Mouse (Mus musculus) embryonic facial prominence, embryonic 13.5 days (tissue): ENCODE data around the gene Dusp27. TPM values are rescaled to one million over a fixed set of nuclear protein-coding genes. Genes with fewer than 3 reads are reported as not detected.

Experiments used
- ATAC-seq: fragments of 200-750 bp; cut with Nextera tagmentation; 2 replicates; pipeline ENCODE4 v1.8.0; 2017; ENCODE audit warnings: low read depth; ENCODE audit not compliant: insufficient number of reproducible peaks, insufficient read depth, low FRiP score, low TSS enrichment
- H3K27ac ChIP-seq: fragments of 300-500 bp; sonication (generic); 2 replicates; pipeline ENCODE4 v1.5.1; 2015; ENCODE audit warnings: moderate library complexity, mild to moderate bottlenecking, inconsistent platforms
- H3K27me3 ChIP-seq: fragments of 300-500 bp; sonication (generic); 2 replicates; pipeline ENCODE4 v1.6.1; 2015; ENCODE audit warnings: mild to moderate bottlenecking, inconsistent platforms
- H3K36me3 ChIP-seq: fragments of 300-500 bp; sonication (generic); 2 replicates; pipeline ENCODE4 v1.6.1; 2015; ENCODE audit warnings: mild to moderate bottlenecking, inconsistent platforms
- H3K4me1 ChIP-seq: fragments of 300-500 bp; sonication (generic); 2 replicates; pipeline ENCODE4 v1.6.1; 2015; ENCODE audit warnings: inconsistent platforms
- H3K4me2 ChIP-seq: fragments of 300-500 bp; sonication (generic); 2 replicates; pipeline ENCODE4 v1.6.1; 2015; ENCODE audit warnings: moderate library complexity, mild to moderate bottlenecking, inconsistent platforms
- H3K4me3 ChIP-seq: fragments of 300-500 bp; sonication (generic); 2 replicates; pipeline ENCODE4 v1.5.1; 2015; ENCODE audit warnings: mild to moderate bottlenecking, inconsistent platforms
- H3K9ac ChIP-seq: fragments of 300-500 bp; sonication (generic); 2 replicates; pipeline ENCODE4 v1.6.1; 2015; ENCODE audit warnings: mild to moderate bottlenecking, inconsistent platforms
- H3K9me3 ChIP-seq: fragments of 300-500 bp; sonication (generic); 2 replicates; pipeline ENCODE4 v1.6.1; 2016; ENCODE audit warnings: inconsistent platforms
- WGBS: fragments of 180-500 bp; shearing (Covaris S2); methylation state at CpG from one replicate; pipeline ENCODE4 v1.1.7; 2015; ENCODE audit warnings: mixed read lengths; 5-methylcytosine and 5-hydroxymethylcytosine counted together
- polyA plus RNA-seq: library from polyadenylated mRNA; unstranded; fragments of >200 nt; fragmentation: Nextera tagmentation; extraction: Ambion mirVana; gene quantifications from 2 replicates; pipeline ENCODE4 v1.2.1, GENCODE M21; 2015

Gene Dusp27
- polyA plus RNA-seq, 1 experiment from 2014 or later, result 2.6 TPM

- Histone ChIP-seq H3K4me2 (no peak overlapping the region), H3K27me3 (no peaks in the 10 kb centered on the region), H3K9me3 (no peaks in the 10 kb centered on the region), H3K9ac (no peak overlapping the region), H3K4me1 (peaks cover 8% of the 10 kb centered on the region; the same call in 1 of the 2 replicates), H3K27ac (no peak overlapping the region), H3K36me3 (no peaks in the 10 kb centered on the region), H3K4me3 (no peak overlapping the region)
- 51% methylated on average over 4 of the region's 4 CpGs for WGBS
- ATAC-seq, result no peak
These were observed 38.0 kb downstream of the Dusp27 start for GRCm38 (mm10) chr1:166089739-166090138.

- 80% methylated on average over 2 of the region's 3 CpGs for WGBS
These were observed 38.4 kb downstream of the Dusp27 start for GRCm38 (mm10) chr1:166089337-166089736.

GRCm38 (mm10) chr1:166088446-166089170 is 39.1 kb downstream of the Dusp27 start:
- no peak for ATAC-seq

More at GRCm38 (mm10) chr1:166089337-166089736, 38.4 kb downstream of the Dusp27 start:
- H3K36me3 ChIP-seq, result no peaks in the 10 kb centered on the region
- H3K27me3 ChIP-seq, result no peaks in the 10 kb centered on the region
- ATAC-seq, result no peak
- H3K4me2 ChIP-seq, result no peak overlapping the region
- H3K4me1 ChIP-seq, result peaks cover 8% of the 10 kb centered on the region; the same call in 1 of the 2 replicates
- no peak overlapping the region for H3K4me3 ChIP-seq
- H3K9me3 ChIP-seq, result no peaks in the 10 kb centered on the region
- H3K27ac ChIP-seq, result no peak overlapping the region
- H3K9ac ChIP-seq, result no peak overlapping the region

GRCm38 (mm10) chr1:166077052-166077735 is 50.5 kb downstream of the Dusp27 start:
- no peaks in the 10 kb centered on the region for H3K27me3 ChIP-seq
- 76% methylated on average over 6 of the region's 6 CpGs for WGBS

More at GRCm38 (mm10) chr1:166088446-166089170, 39.1 kb downstream of the Dusp27 start:
- Histone ChIP-seq H3K36me3 (no peaks in the 10 kb centered on the region), H3K4me1 (peaks cover 8% of the 10 kb centered on the region; the same call in 1 of the 2 replicates), H3K27ac (no peak overlapping the region), H3K4me2 (no peak overlapping the region), H3K9me3 (no peaks in the 10 kb centered on the region), H3K27me3 (no peaks in the 10 kb centered on the region), H3K4me3 (no peak overlapping the region), H3K9ac (no peak overlapping the region)
- 55% methylated on average over 19 of the region's 19 CpGs for WGBS

GRCm38 (mm10) chr1:166067856-166068440 is 59.8 kb downstream of the Dusp27 start:
- H3K27me3 ChIP-seq, result no peaks in the 10 kb centered on the region
- H3K4me1 ChIP-seq, result peaks cover 5% of the 10 kb centered on the region
- WGBS, result 78% methylated on average over 2 of the region's 2 CpGs
- ATAC-seq, result no peak
- no peak overlapping the region for H3K4me2 ChIP-seq
- no peaks in the 10 kb centered on the region for H3K9me3 ChIP-seq
- no peak overlapping the region for H3K9ac ChIP-seq
- H3K4me3 ChIP-seq, result no peak overlapping the region
- no peak overlapping the region for H3K27ac ChIP-seq
- H3K36me3 ChIP-seq, result no peaks in the 10 kb centered on the region

More at GRCm38 (mm10) chr1:166077052-166077735, 50.5 kb downstream of the Dusp27 start:
- Histone ChIP-seq H3K4me1 (no peaks in the 10 kb centered on the region), H3K4me2 (no peak overlapping the region), H3K27ac (no peak overlapping the region), H3K9me3 (no peaks in the 10 kb centered on the region), H3K4me3 (no peak overlapping the region), H3K36me3 (no peaks in the 10 kb centered on the region), H3K9ac (no peak overlapping the region)
- no peak for ATAC-seq

GRCm38 (mm10) chr1:166063870-166064269 is 63.9 kb downstream of the Dusp27 start:
- WGBS, result 90% methylated on average over 3 of the region's 3 CpGs
- ATAC-seq, result no peak

GRCm38 (mm10) chr1:166061532-166061931 is 66.2 kb downstream of the Dusp27 start:
- no peak for ATAC-seq
- peaks cover 6% of the 10 kb centered on the region for H3K4me1 ChIP-seq
- H3K4me3 ChIP-seq, result no peak overlapping the region
- no peaks in the 10 kb centered on the region for H3K36me3 ChIP-seq
- no peaks in the 10 kb centered on the region for H3K27me3 ChIP-seq
- H3K4me2 ChIP-seq, result no peak overlapping the region
- WGBS, result 27% methylated on average over 3 of the region's 3 CpGs
- H3K9me3 ChIP-seq, result no peaks in the 10 kb centered on the region
- H3K27ac ChIP-seq, result no peak overlapping the region
- H3K9ac ChIP-seq, result no peak overlapping the region

More at GRCm38 (mm10) chr1:166063870-166064269, 63.9 kb downstream of the Dusp27 start:
- Histone ChIP-seq H3K27me3 (no peaks in the 10 kb centered on the region), H3K9me3 (no peaks in the 10 kb centered on the region), H3K4me3 (no peak overlapping the region), H3K36me3 (no peaks in the 10 kb centered on the region), H3K9ac (no peak overlapping the region), H3K4me1 (peaks cover 6% of the 10 kb centered on the region), H3K4me2 (no peak overlapping the region), H3K27ac (no peak overlapping the region)

GRCm38 (mm10) chr1:166060406-166060805 is 67.3 kb downstream of the Dusp27 start:
- H3K27ac ChIP-seq, result no peak overlapping the region

GRCm38 (mm10) chr1:166056098-166056756 is 71.5 kb downstream of the Dusp27 start:
- Histone ChIP-seq H3K27ac (no peak overlapping the region), H3K4me2 (no peak overlapping the region), H3K9ac (peak overlapping the region; percentile 12; the same call in 1 of the 2 replicates), H3K27me3 (peaks cover 26% of the 10 kb centered on the region), H3K4me1 (peaks cover 4% of the 10 kb centered on the region), H3K4me3 (no peak overlapping the region), H3K36me3 (no peaks in the 10 kb centered on the region), H3K9me3 (no peaks in the 10 kb centered on the region)
- WGBS, result 29% methylated on average over 9 of the region's 9 CpGs
- ATAC-seq, result no peak

More at GRCm38 (mm10) chr1:166060406-166060805, 67.3 kb downstream of the Dusp27 start:
- Histone ChIP-seq H3K4me3 (no peak overlapping the region), H3K9me3 (no peaks in the 10 kb centered on the region), H3K27me3 (peaks cover 10% of the 10 kb centered on the region), H3K4me2 (no peak overlapping the region), H3K36me3 (no peaks in the 10 kb centered on the region), H3K9ac (no peak overlapping the region), H3K4me1 (peaks cover 9% of the 10 kb centered on the region)
- 83% methylated on average over 1 of the region's 1 CpGs for WGBS
- no peak for ATAC-seq

- Histone ChIP-seq H3K27me3 (peaks cover 26% of the 10 kb centered on the region), H3K4me2 (no peak overlapping the region), H3K4me1 (peaks cover 16% of the 10 kb centered on the region), H3K9me3 (no peaks in the 10 kb centered on the region), H3K4me3 (no peak overlapping the region), H3K9ac (no peak overlapping the region), H3K36me3 (no peaks in the 10 kb centered on the region), H3K27ac (no peak overlapping the region)
- no peak for ATAC-seq
- WGBS, result 56% methylated on average over 10 of the region's 10 CpGs
These were observed 74.3 kb downstream of the Dusp27 start for GRCm38 (mm10) chr1:166053285-166053955.
